Mouse (Mus musculus) spleen, adult 12 weeks (tissue): Measurements from ENCODE around the gene Med16.
"Not testable (repeated sequence)": the region's sequence is repeated elsewhere in the genome, so short reads cannot be mapped to it uniquely, and the experiment has no call there.

ENCODE experiments used
- DNase-seq: peaks from one replicate; pipeline ENCODE4 v3.0.0; 2022; ENCODE audit warnings: low spot score

Gene Med16

DNA sequence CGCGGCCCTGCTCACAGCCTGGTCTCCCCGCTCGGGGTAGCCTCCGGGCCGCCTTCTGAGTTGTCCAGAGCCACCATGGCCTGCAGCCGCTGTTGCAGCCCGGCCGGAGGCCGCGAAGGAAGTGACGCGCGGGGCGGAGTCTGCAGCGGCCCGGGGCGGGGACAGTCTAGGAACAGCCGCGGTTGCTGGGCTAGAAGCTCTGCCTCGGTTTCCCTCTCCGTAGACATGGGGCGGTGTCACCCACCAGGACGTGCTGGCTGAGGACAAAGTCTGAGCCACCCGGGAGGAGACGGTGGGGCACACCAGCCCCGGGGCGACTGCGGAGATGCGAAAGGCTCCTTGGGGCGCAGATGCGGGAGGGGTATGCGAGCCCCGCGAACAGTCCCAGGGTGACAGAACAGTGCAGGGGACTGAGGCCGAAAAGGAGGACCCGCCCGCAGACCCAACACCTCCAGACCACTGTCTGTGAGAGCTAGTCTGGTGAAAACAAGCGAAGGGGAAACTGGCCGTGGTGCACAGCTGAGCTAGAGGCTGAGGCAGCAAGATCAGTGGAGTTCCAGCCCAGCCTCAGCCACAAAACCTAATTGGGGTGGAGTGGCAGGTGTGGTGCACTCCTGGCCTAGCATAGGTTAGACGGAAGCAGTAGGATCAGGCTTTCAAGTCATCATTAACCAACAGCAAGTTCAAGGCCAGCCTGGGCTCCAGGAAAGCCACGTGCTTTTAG is 8.2 kb upstream of the Med16 start, which contains the start of gene Kiss1r:
Gene Kiss1r, plus strand, starts transcription at position 164 of the 724 bp plus-strand sequence.
- DNase-seq, result peak; percentile 81

DNA sequence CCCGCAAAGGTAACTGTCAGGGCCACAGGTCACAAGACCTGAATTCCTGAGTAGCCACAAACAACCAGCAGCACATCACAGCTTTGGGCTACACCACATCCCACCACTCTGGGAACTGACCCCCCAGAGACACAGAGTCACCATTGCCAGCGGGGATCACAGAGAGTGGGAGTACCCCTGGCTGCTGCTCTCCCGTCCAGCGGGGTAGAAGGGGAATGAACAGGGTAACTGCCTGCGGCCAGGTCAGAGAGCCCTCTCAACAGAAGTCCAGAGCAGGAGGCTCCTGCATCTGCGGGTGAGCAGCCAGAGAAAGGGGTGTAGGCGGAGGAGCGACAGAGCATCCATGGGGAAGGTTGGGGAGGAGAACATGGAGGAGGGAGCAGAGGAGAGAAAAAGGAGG is 7.4 kb upstream of the Med16 start:
- DNase-seq, result no peak

DNA sequence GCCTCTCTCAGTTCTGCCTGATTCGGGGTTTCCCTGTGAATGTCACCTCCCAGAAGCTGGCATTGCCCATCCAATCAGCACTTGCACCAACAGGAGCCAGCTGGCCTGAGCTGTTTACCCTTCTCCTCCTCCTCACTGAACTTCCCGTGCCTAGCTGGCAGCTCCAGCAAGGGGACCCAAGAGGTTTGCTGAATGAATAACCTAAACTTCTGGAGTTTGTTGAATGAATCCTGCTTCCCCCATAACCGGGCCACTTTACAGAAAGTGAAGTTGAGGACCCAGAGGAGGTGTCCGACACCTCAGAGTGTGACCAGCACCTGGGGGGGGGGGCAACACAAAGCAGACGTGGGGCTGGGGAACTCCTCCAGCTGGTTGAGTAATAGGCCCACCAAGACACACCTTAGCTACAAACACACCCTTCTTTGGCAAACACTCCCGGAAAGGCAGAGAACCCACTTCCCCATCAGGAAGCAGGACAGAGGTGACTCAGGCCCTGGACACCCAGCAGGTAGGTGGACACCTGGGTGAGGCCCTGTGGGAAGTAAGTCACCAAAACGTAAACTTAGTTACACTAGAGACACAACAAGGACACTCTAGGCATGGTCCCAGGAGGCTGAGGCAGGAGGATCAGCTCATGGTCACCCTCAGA is 6.3 kb upstream of the Med16 start:
- DNase-seq, result no peak

DNA sequence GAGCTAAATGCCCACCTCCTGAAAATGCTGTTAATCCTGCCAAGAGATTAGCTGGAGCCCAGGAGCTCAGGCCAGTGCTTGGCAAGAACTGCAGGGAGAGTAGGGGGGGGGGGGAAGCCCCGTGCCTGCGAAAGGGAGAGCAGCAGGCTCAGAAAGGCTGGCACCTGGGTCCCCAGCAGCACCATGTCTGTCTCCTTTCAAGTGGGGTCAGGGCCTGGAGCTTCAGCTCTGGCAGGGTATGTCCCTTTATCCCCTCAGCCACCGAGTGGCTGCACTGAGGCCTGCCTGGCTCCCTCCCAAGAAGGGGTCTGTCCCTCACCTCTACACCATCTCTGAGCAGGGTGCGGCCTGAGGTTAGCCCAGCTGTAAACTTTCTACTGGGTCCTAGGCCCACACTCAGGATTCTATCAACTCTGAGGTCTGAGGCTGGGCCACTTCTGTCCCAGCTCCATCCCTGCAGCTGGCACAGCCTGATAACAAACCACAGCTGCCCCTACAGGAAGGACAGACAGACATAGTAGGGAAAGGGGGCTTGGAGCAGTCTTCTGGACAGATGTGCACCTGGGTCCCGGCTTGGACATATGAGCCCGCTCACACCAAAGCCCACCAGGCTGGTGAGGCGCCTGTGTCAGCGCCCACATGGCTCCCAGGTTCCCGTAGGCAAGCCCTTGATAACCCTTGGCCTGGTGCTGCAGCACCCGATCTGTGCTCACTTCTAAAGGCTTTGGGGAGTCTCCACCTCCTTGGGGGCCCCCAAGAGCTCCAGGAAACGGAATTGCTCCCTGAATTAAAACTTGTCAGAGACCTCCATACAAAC is 5.6 kb upstream of the Med16 start:
- DNase-seq, result peak; percentile 31

DNA sequence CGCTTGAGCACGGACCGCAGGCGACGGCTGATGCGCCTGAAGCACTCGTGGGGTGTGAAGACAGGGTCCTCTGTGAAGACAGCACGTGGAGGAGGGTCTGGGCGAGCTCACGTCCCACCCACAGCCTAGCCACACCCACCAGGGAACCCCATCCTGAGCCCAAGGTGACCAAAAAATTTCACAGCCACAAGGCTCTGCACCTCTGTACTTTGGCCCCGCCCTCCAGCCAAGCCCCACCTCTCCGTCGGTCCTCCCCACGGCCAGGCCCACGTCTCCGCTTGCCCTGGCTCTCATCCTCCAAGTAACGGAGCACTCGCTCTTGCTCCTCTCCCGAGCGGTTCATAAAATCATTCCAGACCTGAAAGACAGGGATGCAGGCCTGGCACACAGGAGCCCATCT is 3.7 kb upstream of the Med16 start:
- no peak for DNase-seq

DNA sequence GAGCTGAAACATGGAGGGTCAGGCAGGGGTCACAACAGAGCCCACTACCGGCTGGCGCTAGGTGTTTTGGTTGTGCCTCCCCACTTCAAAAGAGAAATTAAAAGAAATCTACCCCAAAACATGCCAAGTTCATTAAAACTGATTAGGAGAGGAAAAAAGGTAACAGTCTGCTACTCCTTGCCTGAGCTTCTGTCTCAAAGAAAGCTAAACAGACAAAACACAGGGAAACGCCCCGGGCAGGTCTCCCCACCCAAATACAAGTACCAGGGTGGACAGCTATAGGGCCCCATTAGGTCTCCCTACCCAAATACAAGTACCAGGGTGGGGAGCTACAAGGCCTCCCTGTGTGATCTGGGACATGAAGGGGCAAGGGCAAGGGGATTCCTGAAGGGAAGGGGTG is 1.8 kb upstream of the Med16 start, which contains the start of gene Gm26602:
Gene Gm26602, plus strand, starts transcription at position 301 of the 400 bp plus-strand sequence.
- no peak for DNase-seq

DNA sequence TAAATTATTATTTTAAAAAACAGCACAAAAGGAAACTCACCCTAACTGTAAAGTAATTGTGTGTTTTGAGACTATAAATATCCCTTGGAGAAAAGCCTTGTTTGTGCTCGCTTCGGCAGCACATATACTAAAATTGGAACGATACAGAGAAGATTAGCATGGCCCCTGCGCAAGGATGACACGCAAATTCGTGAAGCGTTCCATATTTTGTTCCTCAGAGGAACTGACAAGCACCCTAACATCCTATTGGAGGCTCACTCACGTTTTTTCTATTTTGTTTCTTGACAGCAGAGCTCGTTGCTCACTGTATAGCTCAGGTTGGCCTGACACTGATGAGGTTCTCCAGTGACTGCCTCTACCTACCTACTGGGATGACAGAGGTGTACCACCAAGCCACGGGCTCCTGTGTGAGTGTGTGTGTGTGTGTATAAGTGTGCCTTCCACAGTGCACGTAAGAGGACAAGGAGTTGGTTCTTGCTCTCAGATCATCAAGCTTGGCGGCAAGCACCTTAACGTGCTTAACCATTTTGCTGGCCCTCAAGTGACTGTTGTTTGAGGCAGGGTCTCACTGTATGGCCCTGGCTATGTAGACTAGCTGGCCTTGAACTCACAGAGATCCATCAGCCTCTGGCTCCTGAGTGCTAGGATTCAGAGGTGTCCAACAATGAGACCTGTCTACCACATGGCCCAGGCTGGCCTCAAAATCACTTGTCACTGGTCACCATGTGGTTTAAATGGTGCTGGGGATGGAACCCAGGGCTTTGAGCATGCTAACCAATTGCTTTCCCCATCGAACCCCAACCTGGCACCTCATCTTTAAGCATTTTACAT is 584 bp upstream of the Med16 start:
- peak; percentile 45 for DNase-seq

DNA sequence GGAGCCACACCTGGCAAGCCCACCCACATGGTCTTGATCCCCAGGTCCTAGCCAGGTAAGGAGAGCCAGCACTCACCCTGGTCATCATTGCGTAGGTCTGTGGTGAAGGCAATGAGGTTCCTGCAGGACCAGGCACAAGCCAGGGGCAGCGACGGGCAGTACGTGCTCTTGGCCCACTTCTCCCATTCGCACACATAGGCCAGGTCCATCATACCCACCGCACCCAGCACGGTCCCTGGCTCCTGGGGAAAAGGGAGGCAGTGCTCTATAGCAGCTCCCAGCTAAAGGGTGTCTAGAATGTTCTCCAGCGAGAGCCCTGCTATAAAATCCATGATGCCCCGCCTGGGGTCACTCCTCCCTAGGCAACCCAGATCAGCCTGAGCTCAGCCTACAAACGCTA is 1.3 kb downstream of the Med16 start:
- no peak for DNase-seq

DNA sequence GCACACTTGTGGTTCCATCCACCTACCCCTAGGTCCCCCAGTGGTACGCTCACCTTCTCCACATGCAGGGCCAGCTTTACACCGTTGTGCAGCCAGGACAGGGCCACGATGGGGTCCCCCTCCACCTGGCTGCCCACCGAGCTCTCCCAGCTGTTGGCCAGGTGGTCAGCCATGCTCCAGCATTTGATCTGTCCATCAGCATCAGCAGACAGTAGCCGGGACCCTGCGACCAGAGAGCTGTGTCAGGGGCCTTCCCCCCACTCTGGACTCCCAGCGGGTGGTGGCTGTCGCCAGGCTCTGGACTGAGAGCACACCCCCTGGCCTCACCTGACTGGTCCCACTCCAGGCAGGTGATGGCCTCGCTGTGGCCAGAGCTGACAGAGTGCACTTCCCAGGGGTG is 2.0 kb downstream of the Med16 start:
- no peak for DNase-seq

DNA sequence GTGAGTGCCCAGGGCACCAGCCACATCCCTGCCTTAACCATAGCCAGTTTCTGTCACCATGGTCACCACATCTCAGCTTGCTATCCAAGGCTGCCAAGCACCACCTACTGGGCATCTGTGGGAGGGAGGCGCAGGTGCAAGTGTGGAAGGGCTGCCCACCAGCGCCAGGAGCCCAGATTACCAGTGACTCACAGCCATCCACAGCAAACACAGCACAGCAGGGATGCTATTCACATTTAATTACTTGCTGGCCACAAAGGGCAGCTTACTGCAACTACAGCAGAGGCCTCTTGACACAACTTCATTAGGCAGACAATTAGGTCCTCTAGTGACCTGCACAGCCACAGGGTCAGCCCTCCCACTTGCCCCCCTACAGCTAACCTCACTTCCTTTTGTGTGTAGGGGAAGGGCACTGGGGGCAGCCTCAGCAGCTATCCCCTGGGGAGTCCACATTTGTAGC is 7.7 kb downstream of the Med16 start:
- no peak for DNase-seq

DNA sequence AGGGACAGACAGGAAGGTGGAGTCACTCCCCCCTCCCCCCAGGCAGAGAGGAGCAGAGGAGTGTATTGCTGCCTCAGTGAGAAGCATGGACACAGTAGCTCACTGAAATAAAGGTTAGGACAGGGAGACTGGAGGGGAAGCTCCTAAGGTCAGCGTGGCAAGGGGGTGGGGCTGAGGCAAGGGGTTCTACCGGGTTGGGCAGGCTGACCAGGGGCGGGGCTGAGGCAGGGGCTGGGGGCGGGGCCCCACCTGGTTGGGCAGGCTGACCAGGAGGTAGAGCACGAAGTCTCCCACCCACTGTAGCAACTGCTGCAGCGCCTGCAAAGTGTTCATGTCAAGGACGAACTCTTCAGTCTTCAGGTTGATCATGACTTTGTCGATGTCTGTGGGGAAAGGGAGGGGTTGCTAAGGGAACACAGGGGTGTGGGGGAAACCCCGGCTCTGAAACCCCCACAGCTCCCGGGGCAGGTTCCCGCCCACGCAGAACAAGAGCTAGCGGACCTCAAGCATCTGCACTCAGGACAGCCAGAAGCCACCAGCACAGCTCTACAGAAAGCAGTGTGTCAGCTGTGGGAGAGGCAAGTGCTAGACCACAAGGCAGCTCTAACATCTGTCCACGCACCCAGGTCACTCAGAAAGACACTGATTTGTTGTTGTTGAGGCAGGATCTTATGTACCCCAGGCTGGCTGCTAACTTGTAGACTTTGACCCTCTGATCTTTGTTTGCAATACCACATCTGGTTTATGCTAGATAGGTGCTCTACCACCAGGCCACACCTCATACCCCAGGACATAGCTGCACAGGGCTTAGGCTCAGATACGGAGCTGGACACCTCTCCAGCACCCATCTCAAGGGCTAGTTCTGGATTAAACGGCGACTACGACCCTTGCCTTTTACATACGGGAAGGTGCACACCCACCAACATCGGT is 11.1 kb downstream of the Med16 start:
- no peak for DNase-seq

DNA sequence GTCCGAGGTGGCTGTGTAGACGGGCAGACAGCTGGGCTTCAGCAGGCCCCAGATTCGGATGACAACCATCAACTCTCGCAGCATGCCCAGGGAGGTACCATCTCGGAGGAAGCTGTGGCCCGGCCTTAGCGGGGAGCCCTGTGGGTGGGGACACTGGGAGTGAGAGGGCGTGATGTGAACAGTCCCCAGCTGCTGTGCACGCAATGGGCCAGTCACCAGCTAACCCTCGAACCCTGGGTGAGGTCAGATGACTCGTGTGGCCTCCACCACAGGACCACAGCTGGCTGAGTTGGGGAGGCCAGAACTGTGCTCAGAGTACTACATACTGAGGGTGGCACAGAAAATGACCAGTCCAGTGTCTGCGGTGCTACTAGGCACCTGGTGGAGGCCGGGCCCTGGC is 11.9 kb downstream of the Med16 start:
- no peak for DNase-seq

DNA sequence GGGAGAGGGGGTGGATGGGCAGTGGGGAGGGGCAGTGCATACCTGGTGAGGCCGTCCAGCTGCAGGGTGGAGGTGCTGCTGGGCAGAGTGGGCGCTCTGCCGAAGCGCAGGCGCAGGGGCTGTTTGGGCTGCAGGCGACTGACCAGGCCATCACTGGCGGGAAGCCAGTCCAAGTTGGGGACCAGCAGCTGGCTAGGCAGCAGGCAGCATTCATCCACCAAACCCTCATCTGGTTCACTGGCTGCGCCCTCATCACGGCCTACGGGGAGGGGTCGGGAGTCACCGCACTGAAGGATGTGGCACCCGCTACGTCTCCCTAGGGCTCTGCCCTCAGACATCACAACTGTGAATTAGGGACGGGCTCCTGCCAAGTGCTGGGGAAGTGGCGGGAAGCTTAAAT is 12.4 kb downstream of the Med16 start:
- DNase-seq, result no peak

DNA sequence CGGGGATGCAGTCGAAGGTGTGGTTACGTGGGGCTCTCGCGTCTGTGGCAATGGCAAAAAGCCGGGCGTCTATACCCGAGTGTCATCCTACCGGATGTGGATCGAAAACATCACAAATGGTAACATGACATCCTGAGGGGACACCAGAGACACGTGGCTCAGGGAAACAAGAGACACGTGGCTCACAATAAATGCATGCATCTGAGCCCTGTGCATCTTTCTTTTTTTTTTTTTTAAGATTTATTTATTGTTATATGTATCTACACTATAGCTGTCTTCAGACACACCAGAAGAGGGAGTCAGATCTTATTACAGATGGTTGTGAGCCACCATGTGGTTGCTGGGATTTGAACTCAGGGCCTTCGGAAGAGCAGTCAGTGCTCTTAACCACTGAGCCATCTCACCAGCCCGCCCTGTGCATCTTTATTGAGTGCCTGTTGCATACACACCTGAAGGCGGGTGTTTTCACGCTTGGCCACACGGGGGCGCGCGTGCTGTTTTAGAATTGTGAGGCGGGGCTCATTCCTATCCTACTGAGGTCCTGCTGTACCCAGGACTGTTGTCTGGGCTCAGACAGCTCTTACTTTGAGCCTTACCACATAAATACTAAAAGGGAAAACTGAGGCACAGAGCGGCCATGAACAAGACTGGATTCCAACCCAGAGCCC is 16.1 kb downstream of the Med16 start:
- peak; percentile 72 for DNase-seq

DNA sequence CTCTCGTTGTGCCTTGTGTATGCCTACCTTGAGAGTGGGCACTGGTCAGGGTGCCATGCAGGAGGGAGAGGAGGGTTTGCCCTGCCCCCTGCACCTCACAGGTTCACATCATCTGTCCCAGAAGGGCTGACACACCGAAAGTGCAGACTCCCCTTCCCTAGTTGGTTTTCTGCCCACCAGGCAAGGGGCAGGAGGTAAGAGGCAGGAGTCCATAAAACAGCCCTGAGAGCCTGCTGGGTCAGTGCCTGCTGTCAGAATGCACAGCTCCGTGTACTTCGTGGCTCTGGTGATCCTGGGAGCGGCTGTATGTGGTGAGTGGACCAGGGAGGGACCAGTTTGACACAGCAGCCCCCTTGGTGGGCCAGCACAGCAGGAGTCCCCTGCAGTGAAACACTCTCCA is 18.1 kb downstream of the Med16 start, which contains the start of gene Cfd:
Gene Cfd, plus strand, starts transcription at position 184 of the 400 bp plus-strand sequence.
- no peak for DNase-seq

DNA sequence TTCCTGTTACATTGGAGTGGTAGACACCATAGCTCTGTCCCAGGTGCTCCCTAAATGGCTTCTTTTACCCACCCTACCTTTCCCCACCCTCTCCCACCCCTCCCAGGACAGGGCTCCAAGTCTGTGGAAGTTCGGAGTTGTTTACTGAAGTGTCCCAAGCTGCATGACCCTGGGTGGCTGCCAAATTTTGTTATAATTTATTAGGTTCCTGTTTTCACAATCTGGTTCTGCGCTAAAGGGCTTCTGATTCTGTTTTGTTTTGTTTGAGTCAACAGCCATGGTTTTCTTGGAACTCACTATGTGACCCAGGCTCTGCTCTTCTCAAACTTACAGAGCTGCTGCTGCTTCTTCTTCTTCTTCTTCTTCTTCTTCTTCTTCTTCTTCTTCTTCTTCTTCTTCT is 19.3 kb downstream of the Med16 start:
- DNase-seq, result no peak

DNA sequence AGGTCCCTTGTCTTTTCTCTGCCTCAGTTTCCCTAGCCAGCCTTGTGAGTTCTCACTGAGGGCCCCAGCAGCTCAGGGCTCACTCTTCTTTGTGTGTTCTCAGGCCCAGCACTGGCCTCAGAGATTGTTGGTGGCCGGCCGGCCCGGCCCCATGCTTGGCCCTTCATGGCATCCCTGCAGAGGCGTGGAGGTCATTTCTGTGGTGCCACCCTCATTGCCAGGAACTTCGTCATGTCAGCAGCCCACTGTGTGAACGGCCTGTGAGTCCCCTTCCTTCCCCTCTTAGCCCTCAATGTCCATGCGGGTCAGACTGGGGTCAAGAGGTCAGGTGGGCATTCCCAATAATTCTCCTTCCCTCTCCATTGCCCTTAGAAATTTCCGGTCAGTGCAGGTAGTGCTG is 22.1 kb downstream of the Med16 start:
- no peak for DNase-seq

DNA sequence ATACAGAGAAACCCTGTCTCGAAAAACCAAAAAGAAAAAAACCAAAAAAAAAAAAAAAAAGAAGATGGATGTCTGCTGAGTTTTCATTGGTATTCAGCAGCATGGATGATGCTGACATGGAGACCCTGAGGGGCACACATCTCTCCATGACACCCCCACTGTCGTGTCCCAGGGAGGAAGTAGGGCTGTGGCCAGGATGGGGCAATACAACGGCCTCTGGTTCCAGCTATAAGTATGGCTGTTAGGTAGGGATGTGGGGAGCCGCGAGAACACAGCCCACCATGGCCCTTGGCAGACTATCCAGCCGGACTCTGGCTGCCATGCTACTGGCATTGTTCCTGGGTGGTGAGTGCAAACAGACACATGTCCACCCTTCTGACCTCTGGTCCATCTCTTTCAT is 22.7 kb downstream of the Med16 start, which contains the start of gene Elane:
Gene Elane, plus strand, starts transcription at position 194 of the 400 bp plus-strand sequence.
- no peak for DNase-seq

DNA sequence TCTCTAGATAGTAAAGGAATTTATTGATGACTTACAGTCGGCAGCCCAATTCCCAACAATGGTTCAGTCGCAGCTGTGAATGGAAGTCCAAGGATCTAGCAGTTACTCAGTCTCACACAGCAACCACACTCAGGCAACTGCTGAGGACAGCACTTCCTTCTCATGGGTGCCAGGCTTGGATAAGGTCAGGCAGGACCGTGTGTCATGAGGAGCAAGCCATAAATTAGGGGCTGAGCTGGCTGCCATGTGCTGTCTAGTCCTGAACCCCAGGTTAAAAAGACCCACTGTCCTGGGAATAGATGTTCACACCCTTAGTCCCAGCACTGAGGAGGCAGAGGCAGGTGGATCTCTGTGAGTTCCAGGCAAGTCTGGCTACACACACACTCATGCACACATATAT is 23.8 kb downstream of the Med16 start:
- DNase-seq, result not testable (repeated sequence)

DNA sequence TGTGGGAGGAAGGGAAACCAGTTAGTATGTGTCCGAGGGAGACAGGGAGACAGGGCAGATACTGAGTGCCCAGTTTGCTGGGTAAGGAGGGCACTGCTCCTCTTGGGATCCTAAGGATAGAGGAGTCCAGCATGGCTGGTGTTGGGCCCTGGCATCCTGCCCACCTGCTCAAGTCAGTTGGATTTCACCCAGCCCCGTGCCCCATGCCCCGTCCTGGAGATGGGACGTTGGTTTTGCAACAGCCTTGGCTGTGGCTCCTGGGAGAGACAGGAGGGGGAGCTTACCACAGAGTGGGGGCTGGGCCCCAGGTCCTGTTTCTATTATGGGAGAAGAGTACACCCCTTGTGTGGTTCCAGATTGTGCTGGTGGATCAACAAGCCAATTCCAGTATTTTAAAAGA is 24.3 kb downstream of the Med16 start:
- DNase-seq, result no peak
